Mouse (Mus musculus) yolk sac, embryonic 10.5 days (tissue): Measurements from ENCODE around the gene Rad21l.
A peak's percentile ranks its signal among the peaks of the same experiment; 100 is the strongest.
"Not testable (repeated sequence)": the region's sequence is repeated elsewhere in the genome, so short reads cannot be mapped to it uniquely, and the experiment has no call there.

ENCODE experiments used
- DNase-seq: peaks from one replicate; pipeline ENCODE4 v3.0.0-alpha.2; 2017; ENCODE audit warnings: low spot score

Gene Rad21l

DNA sequence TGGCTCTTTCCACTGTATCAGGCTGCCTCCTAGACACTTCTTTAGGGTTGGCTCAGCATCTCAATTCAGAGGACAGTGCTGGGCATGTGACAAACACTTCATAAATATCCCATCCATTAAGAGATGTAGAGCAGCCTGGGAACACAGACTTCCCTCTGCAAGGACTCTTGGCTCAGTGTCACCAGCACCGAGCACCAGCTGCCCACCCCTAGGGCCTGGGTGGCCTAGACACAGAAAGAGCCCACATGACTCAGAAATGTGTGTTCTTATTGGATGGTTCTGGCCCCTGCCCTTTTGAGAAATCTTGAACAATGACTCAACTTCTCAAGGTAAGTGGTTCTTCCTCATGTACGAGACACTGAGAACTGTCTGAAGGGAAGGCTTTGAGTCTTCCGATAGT is 40.3 kb downstream of the Rad21l start:
- DNase-seq, result no peak

DNA sequence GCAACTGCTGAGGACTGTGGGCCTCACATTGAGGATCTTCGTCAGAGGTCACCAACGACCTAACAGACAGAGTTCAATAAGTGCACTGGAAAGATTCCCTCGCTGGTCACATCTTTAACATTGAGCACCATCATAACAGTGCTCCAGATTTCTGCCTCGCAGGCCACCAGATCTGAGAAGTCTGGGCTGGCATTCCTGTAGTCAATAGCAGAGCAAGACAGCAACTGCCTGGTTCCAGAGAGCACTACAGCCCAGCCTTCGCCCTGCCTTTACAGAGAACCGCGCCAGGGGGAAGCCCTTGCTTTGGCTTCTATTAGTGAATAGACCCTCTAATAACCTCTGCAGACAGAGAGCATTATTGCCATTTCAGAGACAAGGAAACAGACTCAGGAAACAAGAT is 42.0 kb downstream of the Rad21l start:
- DNase-seq, result no peak

DNA sequence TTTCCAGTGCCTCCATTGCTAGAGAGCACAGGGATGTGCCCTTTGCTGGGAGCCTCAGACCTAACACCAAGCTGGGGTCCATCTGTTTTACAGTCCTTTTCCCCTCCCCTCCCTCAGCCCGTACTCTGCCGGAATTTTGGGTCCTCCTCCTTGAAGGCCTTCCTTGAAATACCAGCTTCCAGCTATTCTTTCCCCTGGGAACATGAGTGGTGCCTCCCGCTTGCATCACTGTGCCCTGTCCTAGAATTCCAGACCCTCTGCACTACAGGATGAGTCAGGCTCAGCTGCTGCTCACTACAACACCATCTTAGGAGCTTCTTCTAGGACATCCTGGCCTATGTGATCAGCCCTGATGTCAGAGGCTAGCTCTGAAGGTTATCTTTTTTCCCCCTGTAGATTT is 44.6 kb downstream of the Rad21l start:
- DNase-seq, result no peak

DNA sequence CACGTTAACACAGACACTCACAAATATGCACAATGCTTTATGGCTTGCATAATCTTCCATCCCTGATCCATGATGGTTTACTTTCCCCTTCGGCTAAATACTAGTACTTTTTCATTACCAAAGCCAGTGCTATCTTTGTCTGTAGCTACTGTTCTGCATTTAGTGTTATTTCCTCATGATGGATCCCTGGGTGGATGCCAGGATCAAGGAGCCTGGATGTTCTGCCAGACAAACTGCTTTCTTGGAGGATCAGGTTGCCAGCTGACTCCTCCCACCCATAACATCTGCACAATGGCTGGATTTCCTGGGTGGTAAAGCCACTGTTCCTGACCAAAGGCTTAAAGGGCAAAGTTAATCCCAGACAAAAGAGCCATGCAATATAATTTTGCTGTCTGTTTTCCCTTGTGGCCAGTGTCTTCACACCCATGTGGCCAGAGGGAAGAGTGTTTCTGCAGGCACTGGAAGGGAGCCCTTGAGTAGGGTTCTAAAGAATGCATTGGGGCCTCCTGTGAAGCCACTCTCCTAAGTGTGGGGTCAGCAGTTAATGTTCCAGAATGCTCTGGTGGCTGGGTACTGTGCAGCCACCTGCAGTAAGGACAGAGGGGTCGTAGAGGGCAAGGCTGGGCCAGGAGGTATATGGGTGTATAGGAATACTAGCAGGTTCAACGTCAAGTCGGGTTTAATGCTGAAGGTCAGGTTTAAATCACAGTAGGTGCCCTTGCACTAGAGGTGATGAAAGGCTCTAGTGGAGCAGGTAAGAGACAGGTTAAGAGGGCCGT is 51.6 kb downstream of the Rad21l start:
- no peak for DNase-seq

DNA sequence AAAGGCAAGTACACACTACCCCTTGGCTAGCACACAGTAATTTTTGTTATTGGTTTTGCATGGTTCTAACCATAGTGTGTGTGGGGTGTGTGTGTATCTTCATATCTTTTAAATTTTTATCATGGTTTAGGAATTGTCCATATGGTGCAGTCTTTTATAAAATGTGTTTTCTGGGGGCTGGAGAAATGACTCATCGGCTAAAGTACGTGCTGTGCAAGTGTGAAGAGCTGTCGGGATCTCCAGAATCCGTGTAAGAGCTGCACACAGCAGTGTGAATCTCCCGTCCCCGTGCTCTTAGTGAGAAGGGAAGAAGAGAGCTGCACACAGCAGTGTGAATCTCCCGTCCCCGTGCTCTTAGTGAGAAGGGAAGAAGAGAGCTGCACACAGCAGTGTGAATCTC is 52.6 kb downstream of the Rad21l start:
- DNase-seq, result not testable (repeated sequence)

DNA sequence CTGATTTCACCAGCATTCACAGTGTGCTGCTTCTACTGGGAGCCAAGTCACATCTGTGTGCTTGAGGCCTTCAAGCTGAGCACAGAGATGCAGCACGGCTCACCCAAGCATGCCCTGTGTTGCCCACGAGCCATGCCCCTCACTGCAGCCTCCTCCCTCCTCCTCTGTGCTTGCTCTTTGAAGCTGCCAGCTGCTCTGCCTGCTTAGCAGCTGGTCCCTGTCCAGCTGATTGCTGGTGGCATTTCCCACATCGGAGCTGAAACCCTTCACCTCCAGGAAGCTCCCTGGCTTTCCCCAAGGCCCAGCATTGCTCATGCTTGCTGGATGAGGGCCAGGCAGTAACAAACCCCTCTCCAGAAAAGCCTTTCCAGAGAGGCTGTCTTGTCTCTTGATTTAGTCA is 58.4 kb downstream of the Rad21l start:
- no peak for DNase-seq

DNA sequence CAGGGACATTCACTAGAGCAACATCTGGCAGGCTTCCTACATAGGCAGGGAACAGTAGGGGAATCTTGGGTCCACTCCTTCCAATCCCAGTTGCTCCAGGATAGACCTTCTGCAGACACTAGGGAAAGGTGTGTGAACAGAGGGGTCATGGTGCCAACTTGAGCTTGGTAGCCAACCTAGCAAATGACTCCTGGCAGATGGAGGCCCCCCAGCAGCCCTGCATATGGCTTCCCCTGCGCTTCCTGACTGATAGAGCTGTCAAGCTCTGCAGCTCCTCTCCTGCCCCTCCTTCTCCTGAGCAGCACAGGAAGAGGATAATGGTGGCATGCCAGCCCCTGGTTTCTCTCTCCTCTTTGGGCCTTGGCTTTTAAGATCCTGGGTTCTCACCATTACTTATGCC is 59.9 kb downstream of the Rad21l start:
- no peak for DNase-seq

DNA sequence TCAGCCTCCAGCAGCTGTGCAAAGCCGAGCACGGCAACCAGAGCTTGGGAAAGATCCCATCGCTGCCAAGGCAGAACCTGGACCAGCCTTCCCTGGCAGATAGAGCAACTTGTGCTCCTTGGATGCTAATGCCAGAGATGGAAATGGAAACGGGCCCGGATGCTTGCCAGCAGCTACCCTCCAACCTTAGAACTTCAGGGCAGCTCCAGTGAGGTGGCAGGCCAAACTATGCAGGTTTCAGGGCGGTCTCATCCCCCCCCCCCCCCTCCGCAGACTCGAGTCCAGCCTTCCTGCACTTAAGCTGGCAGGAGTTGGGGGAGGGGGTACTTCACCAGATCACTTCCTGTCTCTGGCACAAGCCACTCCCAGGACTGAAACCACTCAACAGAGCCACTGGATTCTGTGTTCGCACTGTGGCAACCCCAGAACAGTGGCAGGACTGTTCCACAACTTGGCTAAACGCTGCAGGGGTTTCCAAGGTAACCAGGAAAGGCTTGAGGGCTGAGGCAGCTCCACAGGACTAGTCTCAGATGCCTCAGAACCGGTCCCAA is 62.8 kb downstream of the Rad21l start:
- peak; percentile 47 for DNase-seq

DNA sequence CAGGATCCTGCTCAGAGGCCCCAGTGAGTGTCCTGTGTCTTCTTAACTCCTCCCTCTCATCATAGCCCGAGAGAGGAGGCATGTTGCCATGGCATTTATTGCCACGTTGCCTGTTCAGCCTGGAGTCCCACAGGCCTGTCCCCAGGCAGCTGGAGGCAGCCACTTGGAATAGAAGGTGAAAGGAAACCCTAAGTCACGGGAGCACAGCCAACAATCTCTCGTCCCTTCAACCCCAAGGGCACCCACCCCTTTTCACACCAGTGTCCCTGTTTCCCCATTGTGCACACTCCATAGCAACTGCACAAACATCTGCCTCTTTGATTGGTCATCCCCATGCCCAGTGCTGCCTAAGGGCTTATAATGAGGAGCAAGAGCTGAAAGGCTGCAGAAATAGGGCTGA is 64.7 kb downstream of the Rad21l start:
- no peak for DNase-seq

DNA sequence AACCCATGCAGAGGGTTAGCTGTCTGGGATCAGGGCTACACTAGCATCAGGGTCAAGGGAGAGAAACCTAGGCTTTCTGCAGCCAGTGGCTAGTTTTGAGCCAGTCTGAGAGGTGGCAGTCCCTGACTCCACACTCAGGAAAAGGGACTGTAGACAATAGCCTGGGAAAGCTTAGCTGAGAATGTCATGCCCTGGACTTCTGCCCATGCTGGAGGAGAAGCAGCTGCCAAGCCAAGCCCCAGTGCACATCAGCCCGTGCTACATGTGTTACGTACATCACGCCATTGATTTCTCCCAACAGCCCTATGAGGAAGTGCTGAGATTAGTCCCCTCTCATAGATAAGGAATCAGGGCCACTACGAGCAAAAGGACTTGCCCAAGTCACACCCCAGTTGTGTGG is 66.2 kb downstream of the Rad21l start:
- DNase-seq, result no peak

DNA sequence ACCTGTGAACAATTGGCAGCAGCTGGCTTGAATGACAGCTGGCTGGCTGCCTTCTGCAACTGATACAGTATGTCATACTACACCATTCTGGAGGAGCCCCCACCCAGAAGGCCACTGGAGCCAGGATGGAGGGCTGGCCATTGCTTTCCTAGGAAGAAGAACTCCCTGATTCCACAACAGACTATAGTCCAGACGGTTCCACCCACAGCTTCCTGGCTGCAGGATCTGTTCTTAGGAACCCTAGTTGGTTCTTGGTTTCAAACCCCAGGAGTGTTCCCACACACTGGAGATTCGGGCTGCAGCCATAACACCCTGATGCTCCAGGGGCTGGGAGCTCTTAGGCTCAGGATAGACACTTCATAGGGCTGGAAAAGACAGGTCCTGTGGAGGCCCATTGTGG is 70.3 kb downstream of the Rad21l start:
- no peak for DNase-seq
